Mouse (Mus musculus) stomach, embryonic 15.5 days (tissue): ENCODE results near the gene Eif2s1. TPM values are rescaled to one million over a fixed set of nuclear protein-coding genes. Genes with fewer than 3 reads are reported as not detected.
A peak's percentile ranks its signal among the peaks of the same experiment; 100 is the strongest.
"Not testable (repeated sequence)": the region's sequence is repeated elsewhere in the genome, so short reads cannot be mapped to it uniquely, and the experiment has no call there.

Experiments used
- ATAC-seq: fragments of 200-750 bp; cut with Nextera tagmentation; 2 replicates; pipeline ENCODE4 v1.8.0; 2017; ENCODE audit warnings: low read depth, moderate number of reproducible peaks, moderate TSS enrichment; ENCODE audit not compliant: insufficient read depth, low FRiP score
- H3K27ac ChIP-seq: fragments of 300-500 bp; sonication (generic); 2 replicates; pipeline ENCODE4 v1.5.1; 2015; ENCODE audit warnings: mild to moderate bottlenecking, inconsistent platforms
- H3K27me3 ChIP-seq: fragments of 300-500 bp; sonication (generic); replicated peaks from 2 replicates; pipeline ENCODE4 v1.6.1; 2015; ENCODE audit warnings: inconsistent platforms
- H3K36me3 ChIP-seq: fragments of 300-500 bp; sonication (generic); 2 replicates; pipeline ENCODE4 v1.6.1; 2015; ENCODE audit warnings: inconsistent platforms
- H3K4me1 ChIP-seq: fragments of 300-500 bp; sonication (generic); 2 replicates; pipeline ENCODE4 v1.6.1; 2015; ENCODE audit warnings: inconsistent platforms
- H3K4me2 ChIP-seq: fragments of 300-500 bp; sonication (generic); 2 replicates; pipeline ENCODE4 v1.6.1; 2015; ENCODE audit warnings: mild to moderate bottlenecking, inconsistent platforms
- H3K4me3 ChIP-seq: fragments of 300-500 bp; sonication (generic); replicated peaks from 2 replicates; pipeline ENCODE4 v1.5.1; 2015; ENCODE audit warnings: inconsistent platforms
- H3K9ac ChIP-seq: fragments of 300-500 bp; sonication (generic); 2 replicates; pipeline ENCODE4 v1.6.1; 2015; ENCODE audit warnings: inconsistent platforms
- H3K9me3 ChIP-seq: fragments of 300-500 bp; sonication (generic); 2 replicates; pipeline ENCODE4 v1.6.1; 2016; ENCODE audit warnings: inconsistent platforms
- WGBS: fragments of 180-500 bp; shearing (Covaris S2); methylation state at CpG from one replicate; pipeline ENCODE4 v1.1.7; 2015; 5-methylcytosine and 5-hydroxymethylcytosine counted together
- polyA plus RNA-seq: library from polyadenylated mRNA; unstranded; fragments of >200 nt; fragmentation: Nextera tagmentation; extraction: Ambion mirVana; gene quantifications from 2 replicates; pipeline ENCODE4 v1.2.1, GENCODE M21; 2015

Gene Eif2s1
- polyA plus RNA-seq, 1 experiment from 2014 or later = 202 TPM

- Histone ChIP-seq H3K9me3 (no peaks in the 10 kb centered on the region), H3K4me2 (no peak overlapping the region), H3K36me3 (no peaks in the 10 kb centered on the region), H3K4me3 (no peak overlapping the region), H3K9ac (no peak overlapping the region), H3K4me1 (peaks cover 9% of the 10 kb centered on the region), H3K27me3 (peaks cover 5% of the 10 kb centered on the region; the same call in 1 of the 2 replicates), H3K27ac (no peak overlapping the region)
- no peak for ATAC-seq
- 71% methylated on average over 3 of the region's 3 CpGs for WGBS
Observed at GRCm38 (mm10) chr12:78916278-78916677, 54.7 kb downstream of the Eif2s1 start.

- Histone ChIP-seq H3K4me1 (no peaks in the 10 kb centered on the region; the same call in 1 of the 2 replicates), H3K9ac (no peak overlapping the region), H3K4me3 (no peak overlapping the region), H3K36me3 (no peaks in the 10 kb centered on the region), H3K4me2 (peak overlapping the region; percentile 44), H3K27ac (no peak overlapping the region), H3K27me3 (no peaks in the 10 kb centered on the region), H3K9me3 (no peaks in the 10 kb centered on the region)
- WGBS = 9% methylated on average over 11 of the region's 11 CpGs
- no peak for ATAC-seq
Observed at GRCm38 (mm10) chr12:78918227-78919078, 56.8 kb downstream of the Eif2s1 start.

GRCm38 (mm10) chr12:78919079-78919712 is 57.6 kb downstream of the Eif2s1 start:
- no peak overlapping the region for H3K9ac ChIP-seq
- H3K36me3 ChIP-seq = no peaks in the 10 kb centered on the region
- H3K27me3 ChIP-seq = no peaks in the 10 kb centered on the region
- no peaks in the 10 kb centered on the region; the same call in 1 of the 2 replicates for H3K4me1 ChIP-seq
- no peaks in the 10 kb centered on the region for H3K9me3 ChIP-seq
- 27% methylated on average over 16 of the region's 16 CpGs for WGBS
- ATAC-seq = peak; percentile 66
- H3K27ac ChIP-seq = no peak overlapping the region
- H3K4me3 ChIP-seq = no peak overlapping the region
- peak overlapping the region; percentile 14 for H3K4me2 ChIP-seq

GRCm38 (mm10) chr12:78921421-78921820 is 59.8 kb downstream of the Eif2s1 start:
- Histone ChIP-seq H3K9ac (no peak overlapping the region), H3K4me2 (no peak overlapping the region), H3K4me3 (no peak overlapping the region), H3K9me3 (no peaks in the 10 kb centered on the region), H3K36me3 (no peaks in the 10 kb centered on the region), H3K27me3 (no peaks in the 10 kb centered on the region), H3K4me1 (no peaks in the 10 kb centered on the region; the same call in 1 of the 2 replicates), H3K27ac (no peak overlapping the region)
- WGBS = 46% methylated on average over 4 of the region's 4 CpGs
- ATAC-seq = no peak

- 64% methylated on average over 3 of the region's 3 CpGs for WGBS
- H3K4me2 ChIP-seq = no peak overlapping the region
- ATAC-seq = no peak
- H3K4me3 ChIP-seq = no peak overlapping the region
- H3K9ac ChIP-seq = no peak overlapping the region
- no peaks in the 10 kb centered on the region for H3K36me3 ChIP-seq
- H3K9me3 ChIP-seq = no peaks in the 10 kb centered on the region
- no peaks in the 10 kb centered on the region for H3K27me3 ChIP-seq
- no peaks in the 10 kb centered on the region; the same call in 1 of the 2 replicates for H3K4me1 ChIP-seq
- H3K27ac ChIP-seq = no peak overlapping the region
Observed at GRCm38 (mm10) chr12:78922058-78922457, 60.4 kb downstream of the Eif2s1 start.

GRCm38 (mm10) chr12:78922977-78923376 is 61.4 kb downstream of the Eif2s1 start:
- not testable (repeated sequence) for H3K27ac ChIP-seq, H3K4me1 ChIP-seq, H3K4me2 ChIP-seq, H3K36me3 ChIP-seq, H3K27me3 ChIP-seq, ATAC-seq, H3K9ac ChIP-seq, H3K9me3 ChIP-seq, H3K4me3 ChIP-seq

GRCm38 (mm10) chr12:78923539-78924189 is 62.0 kb downstream of the Eif2s1 start:
- H3K4me3 ChIP-seq = no peak overlapping the region
- no peaks in the 10 kb centered on the region for H3K9me3 ChIP-seq
- H3K27ac ChIP-seq = no peak overlapping the region
- 82% methylated on average over 7 of the region's 7 CpGs for WGBS
- H3K4me2 ChIP-seq = no peak overlapping the region
- no peaks in the 10 kb centered on the region for H3K27me3 ChIP-seq
- no peaks in the 10 kb centered on the region; the same call in 1 of the 2 replicates for H3K4me1 ChIP-seq
- no peak for ATAC-seq
- no peaks in the 10 kb centered on the region for H3K36me3 ChIP-seq
- no peak overlapping the region for H3K9ac ChIP-seq

GRCm38 (mm10) chr12:78927287-78927686 is 65.7 kb downstream of the Eif2s1 start:
- H3K4me3 ChIP-seq = no peak overlapping the region
- ATAC-seq = no peak
- H3K27ac ChIP-seq = no peak overlapping the region
- no peaks in the 10 kb centered on the region for H3K9me3 ChIP-seq
- H3K9ac ChIP-seq = no peak overlapping the region
- no peaks in the 10 kb centered on the region for H3K27me3 ChIP-seq
- H3K36me3 ChIP-seq = no peaks in the 10 kb centered on the region
- 78% methylated on average over 5 of the region's 5 CpGs for WGBS
- no peaks in the 10 kb centered on the region for H3K4me1 ChIP-seq
- H3K4me2 ChIP-seq = no peak overlapping the region

GRCm38 (mm10) chr12:78929900-78930299 is 68.3 kb downstream of the Eif2s1 start:
- Histone ChIP-seq H3K9ac (no peak overlapping the region), H3K27me3 (no peaks in the 10 kb centered on the region)

GRCm38 (mm10) chr12:78936494-78936893 is 74.9 kb downstream of the Eif2s1 start:
- H3K4me2 ChIP-seq = no peak overlapping the region
- no peaks in the 10 kb centered on the region for H3K36me3 ChIP-seq
- WGBS = 28% methylated on average over 4 of the region's 4 CpGs
- H3K4me1 ChIP-seq = no peaks in the 10 kb centered on the region
- H3K4me3 ChIP-seq = no peak overlapping the region
- no peaks in the 10 kb centered on the region for H3K27me3 ChIP-seq
- no peak overlapping the region for H3K27ac ChIP-seq
- H3K9ac ChIP-seq = no peak overlapping the region
- no peaks in the 10 kb centered on the region for H3K9me3 ChIP-seq
- no peak for ATAC-seq

More at GRCm38 (mm10) chr12:78929900-78930299, 68.3 kb downstream of the Eif2s1 start:
- no peaks in the 10 kb centered on the region for H3K9me3 ChIP-seq
- H3K27ac ChIP-seq = no peak overlapping the region
- no peaks in the 10 kb centered on the region for H3K36me3 ChIP-seq
- ATAC-seq = no peak
- no peaks in the 10 kb centered on the region for H3K4me1 ChIP-seq
- no peak overlapping the region for H3K4me3 ChIP-seq
- WGBS = 71% methylated on average over 1 of the region's 1 CpGs
- H3K4me2 ChIP-seq = no peak overlapping the region
